Mouse (Mus musculus) stomach, embryonic 14.5 days (tissue): ENCODE results near the gene D030056L22Rik. TPM values are rescaled to one million over a fixed set of nuclear protein-coding genes. Genes with fewer than 3 reads are reported as not detected.
"Not testable (repeated sequence)": the region's sequence is repeated elsewhere in the genome, so short reads cannot be mapped to it uniquely, and the experiment has no call there.

Experiments
- ATAC-seq: fragments of 200-750 bp; cut with Nextera tagmentation; 2 replicates; pipeline ENCODE4 v1.8.0; 2017; ENCODE audit warnings: low read depth, moderate TSS enrichment; ENCODE audit not compliant: insufficient number of reproducible peaks, insufficient read depth, low FRiP score
- H3K27ac ChIP-seq: fragments of 300-500 bp; sonication (generic); 2 replicates; pipeline ENCODE4 v1.5.1; 2014; ENCODE audit warnings: mild to moderate bottlenecking, low read length, moderate library complexity, mixed read lengths
- H3K27me3 ChIP-seq: fragments of 300-500 bp; sonication (generic); 2 replicates; pipeline ENCODE4 v1.6.1; 2014; ENCODE audit warnings: low read length, control low read depth, mixed read lengths; ENCODE audit not compliant: control insufficient read depth, insufficient read depth
- H3K36me3 ChIP-seq: fragments of 300-500 bp; sonication (generic); 2 replicates; pipeline ENCODE4 v1.6.1; 2014; ENCODE audit warnings: mild to moderate bottlenecking, control low read depth, low read length, moderate library complexity, mixed read lengths; ENCODE audit not compliant: control insufficient read depth, insufficient read depth
- H3K4me1 ChIP-seq: fragments of 300-500 bp; sonication (generic); 2 replicates; pipeline ENCODE4 v1.6.1; 2014; ENCODE audit warnings: low read length, control low read depth, mixed read lengths; ENCODE audit not compliant: control insufficient read depth, insufficient read depth
- H3K4me2 ChIP-seq: fragments of 300-500 bp; sonication (generic); replicated peaks from 2 replicates; pipeline ENCODE4 v1.6.1; 2014; ENCODE audit warnings: low read depth, low read length, control low read depth
- H3K4me3 ChIP-seq: fragments of 300-500 bp; sonication (generic); 2 replicates; pipeline ENCODE4 v1.5.1; 2014; ENCODE audit warnings: low read depth, low read length, control low read depth
- H3K9ac ChIP-seq: fragments of 300-500 bp; sonication (generic); replicated peaks from 2 replicates; pipeline ENCODE4 v1.6.1; 2014; ENCODE audit warnings: low read depth, mild to moderate bottlenecking, control low read depth, low read length, moderate library complexity, mixed read lengths
- H3K9me3 ChIP-seq: fragments of 300-500 bp; sonication (generic); 2 replicates; pipeline ENCODE4 v1.6.1; 2016; ENCODE audit warnings: low read depth, low read length, control low read depth; ENCODE audit not compliant: control insufficient read depth
- WGBS: fragments of 180-500 bp; shearing (Covaris S2); extraction: QIAGEN DNeasy Blood & Tissue Kit; methylation state at CpG from one replicate; pipeline ENCODE4 v1.1.7; 2014; 5-methylcytosine and 5-hydroxymethylcytosine counted together
- polyA plus RNA-seq: library from polyadenylated mRNA; unstranded; fragments of >200 nt; fragmentation: Nextera tagmentation; extraction: Ambion mirVana; gene quantifications from 2 replicates; pipeline ENCODE4 v1.2.1, GENCODE M21; 2014

Gene D030056L22Rik
- polyA plus RNA-seq, 1 experiment from 2014 or later = 31.1 TPM

- H3K4me1 ChIP-seq = peaks cover 8% of the 10 kb centered on the region; the same call in 1 of the 2 replicates
- H3K27ac ChIP-seq = peak overlapping the region; percentile 91
- no peaks in the 10 kb centered on the region for H3K9me3 ChIP-seq
- peak overlapping the region; percentile 80 for H3K9ac ChIP-seq
- H3K4me2 ChIP-seq = peak overlapping the region; percentile 47
- H3K4me3 ChIP-seq = peak overlapping the region; percentile 92
- WGBS = 53% methylated on average over 16 of the region's 16 CpGs
- no peaks in the 10 kb centered on the region for H3K36me3 ChIP-seq
- ATAC-seq = no peak
- H3K27me3 ChIP-seq = no peaks in the 10 kb centered on the region
Observed at GRCm38 (mm10) chr19:18712153-18712865, 684 bp upstream of the D030056L22Rik start.

- not testable (repeated sequence) for H3K36me3 ChIP-seq, H3K9me3 ChIP-seq, H3K4me1 ChIP-seq, H3K27me3 ChIP-seq
- Histone ChIP-seq H3K27ac (peak overlapping the region; percentile 55), H3K4me3 (peak overlapping the region; percentile 92), H3K4me2 (peak overlapping the region; percentile 88), H3K9ac (peak overlapping the region; percentile 80)
- under 1% methylated on average over 42 of the region's 46 CpGs for WGBS
- ATAC-seq = peak; percentile 57
Observed at GRCm38 (mm10) chr19:18713357-18713756, 364 bp downstream of the D030056L22Rik start.

- peaks cover 8% of the 10 kb centered on the region; the same call in 1 of the 2 replicates for H3K4me1 ChIP-seq
- H3K27ac ChIP-seq = no peak overlapping the region
- no peaks in the 10 kb centered on the region for H3K27me3 ChIP-seq
- peaks cover 5% of the 10 kb centered on the region; the same call in 1 of the 2 replicates for H3K36me3 ChIP-seq
- no peak for ATAC-seq
- no peak overlapping the region for H3K9ac ChIP-seq
- no peak overlapping the region for H3K4me3 ChIP-seq
- no peak overlapping the region for H3K4me2 ChIP-seq
- WGBS = 25% methylated on average over 1 of the region's 1 CpGs
- H3K9me3 ChIP-seq = no peaks in the 10 kb centered on the region
Observed at GRCm38 (mm10) chr19:18716374-18716773, 3.4 kb downstream of the D030056L22Rik start.

GRCm38 (mm10) chr19:18720337-18720736, 7.3 kb downstream of the D030056L22Rik start:
- 87% methylated on average over 3 of the region's 3 CpGs for WGBS
- no peak overlapping the region for H3K27ac ChIP-seq
- no peak overlapping the region for H3K4me3 ChIP-seq
- no peaks in the 10 kb centered on the region for H3K9me3 ChIP-seq
- H3K4me1 ChIP-seq = no peaks in the 10 kb centered on the region
- H3K36me3 ChIP-seq = peaks cover 5% of the 10 kb centered on the region; the same call in 1 of the 2 replicates
- H3K4me2 ChIP-seq = no peak overlapping the region
- H3K27me3 ChIP-seq = no peaks in the 10 kb centered on the region
- no peak overlapping the region for H3K9ac ChIP-seq
- ATAC-seq = no peak

GRCm38 (mm10) chr19:18725186-18725585, 12.2 kb downstream of the D030056L22Rik start:
- no peaks in the 10 kb centered on the region for H3K4me1 ChIP-seq
- no peaks in the 10 kb centered on the region for H3K36me3 ChIP-seq
- no peaks in the 10 kb centered on the region for H3K9me3 ChIP-seq
- H3K27ac ChIP-seq = no peak overlapping the region
- no peak overlapping the region for H3K4me3 ChIP-seq
- no peak overlapping the region for H3K9ac ChIP-seq
- H3K27me3 ChIP-seq = no peaks in the 10 kb centered on the region
- no peak for ATAC-seq
- H3K4me2 ChIP-seq = no peak overlapping the region
- WGBS = 92% methylated on average over 2 of the region's 2 CpGs

GRCm38 (mm10) chr19:18730255-18730654, 17.3 kb downstream of the D030056L22Rik start:
- Histone ChIP-seq H3K27me3 (no peaks in the 10 kb centered on the region), H3K4me1 (no peaks in the 10 kb centered on the region), H3K36me3 (no peaks in the 10 kb centered on the region), H3K9me3 (no peaks in the 10 kb centered on the region), H3K4me3 (no peak overlapping the region), H3K27ac (no peak overlapping the region), H3K4me2 (no peak overlapping the region), H3K9ac (no peak overlapping the region)
- ATAC-seq = no peak
- 61% methylated on average over 7 of the region's 7 CpGs for WGBS

GRCm38 (mm10) chr19:18731077-18731476, 18.1 kb downstream of the D030056L22Rik start:
- Histone ChIP-seq H3K4me1 (no peaks in the 10 kb centered on the region), H3K27me3 (no peaks in the 10 kb centered on the region), H3K4me2 (no peak overlapping the region), H3K36me3 (no peaks in the 10 kb centered on the region), H3K9ac (no peak overlapping the region), H3K27ac (no peak overlapping the region), H3K4me3 (no peak overlapping the region), H3K9me3 (no peaks in the 10 kb centered on the region)
- ATAC-seq = no peak
- 25% methylated on average over 7 of the region's 7 CpGs for WGBS

- no peak for ATAC-seq
- Histone ChIP-seq H3K9me3 (no peaks in the 10 kb centered on the region), H3K4me1 (no peaks in the 10 kb centered on the region), H3K9ac (no peak overlapping the region), H3K4me3 (no peak overlapping the region), H3K27ac (no peak overlapping the region), H3K27me3 (no peaks in the 10 kb centered on the region), H3K36me3 (no peaks in the 10 kb centered on the region), H3K4me2 (no peak overlapping the region)
- 89% methylated on average over 4 of the region's 4 CpGs for whole genome bisulfite sequencing
Observed at GRCm38 (mm10) chr19:18735901-18736300, 22.9 kb downstream of the D030056L22Rik start.

- Histone ChIP-seq H3K4me1 (no peaks in the 10 kb centered on the region), H3K4me3 (no peak overlapping the region), H3K36me3 (no peaks in the 10 kb centered on the region), H3K27ac (no peak overlapping the region), H3K9me3 (no peaks in the 10 kb centered on the region), H3K9ac (no peak overlapping the region), H3K4me2 (no peak overlapping the region), H3K27me3 (no peaks in the 10 kb centered on the region)
- no peak for ATAC-seq
- WGBS = 81% methylated on average over 7 of the region's 7 CpGs
Observed at GRCm38 (mm10) chr19:18739146-18739545, 26.2 kb downstream of the D030056L22Rik start.
